Mouse (Mus musculus) bone marrow macrophage, adult 2 months (primary cell): Measurements from ENCODE around the gene Arid4a.

Experiments used
- CTCF ChIP-seq: IDR thresholded peaks from 2 replicates; pipeline ENCODE4 v1.5.1; 2012; ENCODE audit warnings: low read depth, mild to moderate bottlenecking, low read length, moderate library complexity
- POLR2A ChIP-seq: IDR thresholded peaks from 2 replicates; pipeline ENCODE4 v1.6.1; 2012; ENCODE audit warnings: mild to moderate bottlenecking, low read depth, low read length, borderline replicate concordance

- TF ChIP-seq POLR2A = no peak
- no peak for TF ChIP-seq CTCF
Observed at GRCm38 (mm10) chr12:71036729-71037404, 21.1 kb downstream of the Arid4a start.
